Comparison of ENCODE assay signal across 27 mouse cellular contexts in genomic region chr11:88997343-88997742, GRCm38 (mm10). TPM values are rescaled to one million over a fixed set of nuclear protein-coding genes. Genes with fewer than 3 reads are reported as not detected.
DNase-seq lines count a peak whose midpoint lies in the region; ATAC-seq and TF ChIP-seq lines count a peak whose summit lies in the region.
"Not testable (repeated sequence)": the region's sequence is repeated elsewhere in the genome, so short reads cannot be mapped to it uniquely, and the experiment has no call there.
"Had no signal": no experiment of that assay in that cellular context is flagged by ENCODE, and none has a peak within 500 bp of the region (broad histone marks: within the 10 kb centered on the region; RNA-seq: fewer than 3 reads in every experiment).

No protein-coding gene starts in this region.

- H3K27me3 ChIP-seq in heart, embryonic 13.5 days (replicated peaks); kidney, postnatal 0 days (ENCODE audit: insufficient read depth, low read length); lung, embryonic 15.5 days; small intestine, adult 2 months (ENCODE audit: control insufficient read depth, insufficient read depth, low read length): not testable (repeated sequence)
- peaks cover 11% of the 10 kb centered on the region; the same call in 1 of the 2 replicates for H3K27me3 ChIP-seq in hindbrain, postnatal 0 days (ENCODE audit: insufficient read depth, low read length)

- not testable (repeated sequence) for H3K9me3 ChIP-seq in heart, embryonic 13.5 days; hindbrain, postnatal 0 days (ENCODE audit: low read length); kidney, postnatal 0 days (replicated peaks; ENCODE audit: low read length); lung, embryonic 15.5 days

- not testable (repeated sequence) for TF ChIP-seq POLR2A in small intestine, adult 2 months (IDR thresholded peaks at IDR 0.05; ENCODE audit: low read depth, low read length)

- H3K4me2 ChIP-seq in heart, embryonic 13.5 days; hindbrain, postnatal 0 days (ENCODE audit: low read depth, low read length); kidney, postnatal 0 days (ENCODE audit: low read length); lung, embryonic 15.5 days: not testable (repeated sequence)

- peaks cover 30% of the 10 kb centered on the region for H3K4me1 ChIP-seq in heart, embryonic 13.5 days
- H3K4me1 ChIP-seq in hindbrain, postnatal 0 days (ENCODE audit: insufficient read depth, low read length) = not testable (repeated sequence)
- H3K4me1 ChIP-seq in kidney, postnatal 0 days (replicated peaks; ENCODE audit: insufficient read depth, low read length) = peaks cover 15% of the 10 kb centered on the region; the same call in 1 of the 2 replicates
- H3K4me1 ChIP-seq in lung, embryonic 15.5 days = peaks cover 14% of the 10 kb centered on the region
- H3K4me1 ChIP-seq in small intestine, adult 2 months (ENCODE audit: control insufficient read depth, insufficient read depth, insufficient read length, low read length) = peaks cover 19% of the 10 kb centered on the region

- not testable (repeated sequence) for H3K9ac ChIP-seq in heart, embryonic 13.5 days; hindbrain, postnatal 0 days (replicated peaks; ENCODE audit: low read length); kidney, postnatal 0 days (ENCODE audit: low read depth, low read length); lung, embryonic 15.5 days

- peak; percentile 12; the same call in 1 of the 2 replicates for TF ChIP-seq CTCF in hindbrain, postnatal 0 days (IDR thresholded peaks at IDR 0.05; ENCODE audit: low read depth)
- TF ChIP-seq CTCF in kidney, postnatal 0 days (IDR thresholded peaks at IDR 0.05; ENCODE audit: low read depth) = peak; percentile 32; the same call in 1 of the 2 replicates
- TF ChIP-seq CTCF in small intestine, adult 2 months (IDR thresholded peaks at IDR 0.05; ENCODE audit: extremely low read depth, insufficient read length, insufficient replicate concordance, low read depth, low read length) = peak; percentile 8; the same call in 1 of the 2 replicates

- whole genome bisulfite sequencing in heart, embryonic 13.5 days = 85% methylated on average over 5 of the region's 5 CpGs
- 89% methylated on average over 5 of the region's 5 CpGs for WGBS in hindbrain, postnatal 0 days
- 83% methylated on average over 5 of the region's 5 CpGs for WGBS in kidney, postnatal 0 days
- 85% methylated on average over 5 of the region's 5 CpGs for WGBS in lung, embryonic 15.5 days
- 72% methylated on average over 5 of the region's 5 CpGs for WGBS in small intestine, adult 2 months

- not testable (repeated sequence) for H3K36me3 ChIP-seq in heart, embryonic 13.5 days; hindbrain, postnatal 0 days (ENCODE audit: insufficient read depth, low read length); kidney, postnatal 0 days (ENCODE audit: insufficient read depth, low read length); lung, embryonic 15.5 days; small intestine, adult 2 months (ENCODE audit: control insufficient read depth, insufficient read depth, low read length)

- ATAC-seq in heart, embryonic 13.5 days (ENCODE audit: extremely low read depth, insufficient number of reproducible peaks, low FRiP score, low TSS enrichment); hindbrain, postnatal 0 days; kidney, postnatal 0 days (replicated peaks; ENCODE audit: low FRiP score, low read depth); lung, embryonic 15.5 days (ENCODE audit: borderline replicate concordance, extremely low read depth, low FRiP score, low TSS enrichment): not testable (repeated sequence)

- H3K4me3 ChIP-seq in heart, embryonic 13.5 days; hindbrain, postnatal 0 days (ENCODE audit: low read length); kidney, postnatal 0 days (replicated peaks; ENCODE audit: low read depth, low read length); lung, embryonic 15.5 days; small intestine, adult 2 months (ENCODE audit: low read depth, low read length): not testable (repeated sequence)

- H3K27ac ChIP-seq in heart, embryonic 13.5 days (replicated peaks) = peak overlapping the region; percentile 76
- not testable (repeated sequence) for H3K27ac ChIP-seq in hindbrain, postnatal 0 days; kidney, postnatal 0 days; small intestine, adult 2 months (ENCODE audit: insufficient read depth, low read depth, low read length)
- H3K27ac ChIP-seq in lung, embryonic 15.5 days = peak overlapping the region; percentile 54; the same call in 1 of the 2 replicates

- peak; percentile 57 for DNase-seq in 416B (ENCODE audit: low read depth)
- peak; percentile 28 for DNase-seq in T-cell, adult 2 months (ENCODE audit: low spot score)
- not testable (repeated sequence) for DNase-seq in hindbrain, postnatal 0 days (ENCODE audit: low spot score); kidney, postnatal 0 days (ENCODE audit: low spot score)

RNA-seq across cellular contexts. Expression of gene Trim25, which starts 1.8 kb away (rescaled TPM):
- 14.1 and 14.8 TPM in 2 replicates for polyA plus RNA-seq in heart, embryonic 13.5 days (2015; fragmentation: Nextera tagmentation; extraction: Ambion mirVana)
- 0.97 and 4.6 TPM in 2 replicates for total RNA-seq in hindbrain, postnatal 0 days (2014; rRNA removed)
- polyA plus RNA-seq in hindbrain, postnatal 0 days (2015; fragmentation: Nextera tagmentation; extraction: Ambion mirVana) = 5.3 and 6.2 TPM in 2 replicates
- 17.6 and 18.3 TPM in 2 replicates for polyA plus RNA-seq in kidney, postnatal 0 days (2015; fragmentation: Nextera tagmentation; extraction: Ambion mirVana)
- polyA plus RNA-seq in lung, embryonic 15.5 days (2015; fragmentation: Nextera tagmentation; extraction: Ambion mirVana) = 23.1 and 25.9 TPM in 2 replicates
- 57.2 and 129 TPM in 2 replicates for polyA plus RNA-seq in small intestine, adult 2 months (2012; rRNA removed)

RNA-seq across cellular contexts. Expression of gene Coil, which starts 27.3 kb away (rescaled TPM):
- 9.9 and 10.1 TPM in 2 replicates for polyA plus RNA-seq in heart, embryonic 13.5 days (2015; fragmentation: Nextera tagmentation; extraction: Ambion mirVana)
- 21.7 and 29.0 TPM in 2 replicates for total RNA-seq in hindbrain, postnatal 0 days (2014; rRNA removed)
- 22.8 and 24.7 TPM in 2 replicates for polyA plus RNA-seq in hindbrain, postnatal 0 days (2015; fragmentation: Nextera tagmentation; extraction: Ambion mirVana)
- polyA plus RNA-seq in kidney, postnatal 0 days (2015; fragmentation: Nextera tagmentation; extraction: Ambion mirVana) = 10.9 and 12.1 TPM in 2 replicates
- polyA plus RNA-seq in lung, embryonic 15.5 days (2015; fragmentation: Nextera tagmentation; extraction: Ambion mirVana) = 16.0 and 16.9 TPM in 2 replicates
- polyA plus RNA-seq in small intestine, adult 2 months (2012; rRNA removed) = 1.1 and 1.4 TPM in 2 replicates

RNA-seq across cellular contexts. Expression of gene Elobl, which starts 30.6 kb away (rescaled TPM):
- polyA plus RNA-seq in heart, embryonic 13.5 days (2015; fragmentation: Nextera tagmentation; extraction: Ambion mirVana) = not detected in 2 replicates
- total RNA-seq in hindbrain, postnatal 0 days (2014; rRNA removed) = not detected in 2 replicates
- not detected in 2 replicates for polyA plus RNA-seq in hindbrain, postnatal 0 days (2015; fragmentation: Nextera tagmentation; extraction: Ambion mirVana)
- polyA plus RNA-seq in kidney, postnatal 0 days (2015; fragmentation: Nextera tagmentation; extraction: Ambion mirVana) = not detected in 2 replicates
- polyA plus RNA-seq in lung, embryonic 15.5 days (2015; fragmentation: Nextera tagmentation; extraction: Ambion mirVana) = not detected in 2 replicates
- polyA plus RNA-seq in small intestine, adult 2 months (2012; rRNA removed) = 0.37 TPM in 1 of 2 replicates, not detected in the other
- total RNA-seq: adrenal gland, postnatal 14 days; common myeloid progenitor, adult 5-6 weeks; G1E; gastrocnemius, adult 18-20 months; gastrocnemius, postnatal 36 days; heart, adult 18-20 months; heart, postnatal 4 days; left cerebral cortex, postnatal 14 days; monocyte, adult 5-6 weeks had no signal
- polyA plus RNA-seq: embryonic facial prominence, embryonic 13.5 days; forebrain, embryonic 10.5 days; forebrain, embryonic 15.5 days; G1E; heart, embryonic 12.5 days; hindbrain, embryonic 13.5 days; limb, embryonic 11.5 days; liver, embryonic 15.5 days; lung, embryonic 16.5 days; midbrain, embryonic 14.5 days; neural tube, embryonic 15.5 days; stomach, embryonic 16.5 days had no signal

RNA-seq across cellular contexts. Expression of gene Scpep1, which starts 42.1 kb away (rescaled TPM):
- 44.6 and 49.1 TPM in 2 replicates for polyA plus RNA-seq in heart, embryonic 13.5 days (2015; fragmentation: Nextera tagmentation; extraction: Ambion mirVana)
- 21.3 and 26.0 TPM in 2 replicates for total RNA-seq in hindbrain, postnatal 0 days (2014; rRNA removed)
- 32.4 and 33.3 TPM in 2 replicates for polyA plus RNA-seq in hindbrain, postnatal 0 days (2015; fragmentation: Nextera tagmentation; extraction: Ambion mirVana)
- 149 and 169 TPM in 2 replicates for polyA plus RNA-seq in kidney, postnatal 0 days (2015; fragmentation: Nextera tagmentation; extraction: Ambion mirVana)
- polyA plus RNA-seq in lung, embryonic 15.5 days (2015; fragmentation: Nextera tagmentation; extraction: Ambion mirVana) = 88.7 and 90.7 TPM in 2 replicates
- polyA plus RNA-seq in small intestine, adult 2 months (2012; rRNA removed) = 4.7 and 31.1 TPM in 2 replicates
